Comparison of ENCODE assay signal across 8 mouse cellular contexts in the genomic region with DNA sequence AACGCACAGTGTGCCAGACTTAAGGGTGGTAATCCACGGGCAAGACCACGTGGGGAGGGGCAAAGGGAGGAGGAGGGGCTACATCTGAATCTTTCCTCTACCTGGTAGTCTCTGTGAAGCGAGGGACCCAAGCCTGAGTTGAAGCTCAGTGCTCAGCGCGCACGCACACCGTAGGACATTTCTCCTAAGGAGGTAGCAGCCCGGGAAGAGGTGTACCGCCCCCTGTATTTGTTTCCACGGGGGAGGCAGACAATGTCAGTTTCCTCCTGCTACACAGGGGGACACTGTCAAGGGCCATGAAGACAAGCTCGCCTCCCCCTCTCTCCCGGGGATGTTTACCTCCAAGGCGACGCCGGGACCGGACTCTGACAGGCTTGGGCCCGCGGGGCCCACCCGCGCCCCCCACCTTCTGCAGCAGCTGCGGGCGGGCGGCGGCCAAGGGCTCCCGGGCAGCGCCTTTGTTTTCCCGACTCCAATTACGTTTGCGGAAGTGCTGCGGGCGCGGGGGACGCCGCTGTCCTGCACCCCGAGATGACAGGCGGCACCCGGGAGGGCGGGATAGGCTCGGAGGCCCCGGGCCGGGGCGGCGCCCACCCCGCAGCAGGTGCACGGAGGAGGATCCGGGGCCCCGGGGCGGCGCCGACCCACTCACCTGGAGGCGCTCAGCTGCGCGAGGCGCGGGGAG. TPM values are rescaled to one million over a fixed set of nuclear protein-coding genes. Genes with fewer than 3 reads are reported as not detected.
DNase-seq lines count a peak whose midpoint lies in the region; ATAC-seq lines count a peak whose summit lies in the region.

No protein-coding gene starts in this region.

- H3K36me3 ChIP-seq in intestine, embryonic 15.5 days = no peaks in the 10 kb centered on the region

- no peaks in the 10 kb centered on the region for H3K9me3 ChIP-seq in intestine, embryonic 15.5 days

- H3K4me3 ChIP-seq in intestine, embryonic 15.5 days (replicated peaks) = peak overlapping the region; percentile 81

- peak; percentile 41 for ATAC-seq in granulocyte monocyte progenitor cell, adult 5-6 weeks (replicated peaks; ENCODE audit: poor library complexity, severe bottlenecking)
- peak; percentile 90 for ATAC-seq in intestine, embryonic 15.5 days
- ATAC-seq in megakaryocyte-erythroid progenitor cell, adult 5-6 weeks (replicated peaks; ENCODE audit: low FRiP score, low TSS enrichment, poor library complexity, severe bottlenecking) = peak; percentile 40

- DNase-seq in adrenal gland, adult 2 months = peak; percentile 76
- peak; percentile 39 for DNase-seq in embryo, embryonic 9.5 days (ENCODE audit: extremely low spot score)
- peak; percentile 41 for DNase-seq in left cerebral cortex, postnatal 4 days
- DNase-seq in right cerebral cortex, postnatal 14 days = peak; percentile 48
- DNase-seq in yolk sac, embryonic 10.5 days (ENCODE audit: low spot score) = peak; percentile 15

- 1% methylated on average over 55 of the region's 56 CpGs for WGBS in intestine, embryonic 15.5 days

- H3K27ac ChIP-seq in intestine, embryonic 15.5 days = peak overlapping the region; percentile 74

- H3K27me3 ChIP-seq in intestine, embryonic 15.5 days (replicated peaks) = no peaks in the 10 kb centered on the region

- peak overlapping the region; percentile 71 for H3K9ac ChIP-seq in intestine, embryonic 15.5 days

- H3K4me2 ChIP-seq in intestine, embryonic 15.5 days (replicated peaks) = peak overlapping the region; percentile 93

- H3K4me1 ChIP-seq in intestine, embryonic 15.5 days (replicated peaks) = no peaks in the 10 kb centered on the region; the same call in 1 of the 2 replicates

- intact Hi-C loops in left cerebral cortex, postnatal 4 days (cut with DNase I) = no loop called here

RNA-seq across cellular contexts. Expression of a gene that starts 0.7 kb away (rescaled TPM):
- 10 to 100 TPM; 15.2 to 22.5 TPM for total RNA-seq in adrenal gland, adult 2 months (2021)
- polyA plus RNA-seq in adrenal gland, adult 2 months (2012; rRNA removed) = 7.9 and 8.5 TPM in 2 replicates
- 1.4 and 5.3 TPM in 2 replicates for total RNA-seq in granulocyte monocyte progenitor cell, adult 5-6 weeks (2014; fragmentation: Nextera tagmentation)
- 3.6 and 3.9 TPM in 2 replicates for total RNA-seq in granulocyte monocyte progenitor cell, adult 5-6 weeks (2017)
- 3.1 and 4.4 TPM in 2 replicates for polyA plus RNA-seq in intestine, embryonic 15.5 days (2015; fragmentation: Nextera tagmentation; extraction: Ambion mirVana)
- 10 to 100 TPM; 54.1 to 57.5 TPM for total RNA-seq in left cerebral cortex, postnatal 4 days (2021)
- 3.3 and 5.1 TPM in 2 replicates for total RNA-seq in megakaryocyte-erythroid progenitor cell, adult 5-6 weeks (2014; fragmentation: Nextera tagmentation)
- total RNA-seq in megakaryocyte-erythroid progenitor cell, adult 5-6 weeks (2017) = 3.5 and 5.9 TPM in 2 replicates

Comparison
In these comparisons a context has a peak if more than half of its experiments do, and no peak if none do; other contexts are left out.
1. Peak in every context shown above with its lines: DNase-seq, ATAC-seq, H3K4me3 ChIP-seq and H3K27ac ChIP-seq.
2. DNase-seq: peak in every context shown above with its lines; median percentile 76 in adrenal gland, adult 2 months; 48 in right cerebral cortex, postnatal 14 days; 41 in left cerebral cortex, postnatal 4 days; 39 in embryo, embryonic 9.5 days; 15 in yolk sac, embryonic 10.5 days.
3. ATAC-seq: peak in every context shown above with its lines; median percentile 90 in intestine, embryonic 15.5 days; 41 in granulocyte monocyte progenitor cell, adult 5-6 weeks; 40 in megakaryocyte-erythroid progenitor cell, adult 5-6 weeks.